Mouse (Mus musculus) heart, embryonic 16.5 days (tissue): ENCODE data around the gene Sh3pxd2a. TPM values are rescaled to one million over a fixed set of nuclear protein-coding genes. Genes with fewer than 3 reads are reported as not detected.
A peak's percentile ranks its signal among the peaks of the same experiment; 100 is the strongest.

Source experiments
- ATAC-seq: fragments of 200-750 bp; cut with Nextera tagmentation; replicated peaks from 2 replicates; pipeline ENCODE4 v1.8.0; 2017; ENCODE audit warnings: moderate number of reproducible peaks; ENCODE audit not compliant: insufficient read depth, low FRiP score; ENCODE audit errors: extremely low read depth
- H3K27ac ChIP-seq: fragments of 300-500 bp; sonication (generic); 2 replicates; pipeline ENCODE4 v1.5.1; 2014; ENCODE audit warnings: mild to moderate bottlenecking, low read length, control low read depth, moderate library complexity
- H3K27me3 ChIP-seq: fragments of 300-500 bp; sonication (generic); 2 replicates; pipeline ENCODE4 v1.6.1; 2014; ENCODE audit warnings: low read length, mixed read lengths; ENCODE audit not compliant: control insufficient read depth, insufficient read depth
- H3K36me3 ChIP-seq: fragments of 300-500 bp; sonication (generic); 2 replicates; pipeline ENCODE4 v1.6.1; 2014; ENCODE audit not compliant: control insufficient read depth, insufficient read depth
- H3K4me1 ChIP-seq: fragments of 300-500 bp; sonication (generic); 2 replicates; pipeline ENCODE4 v1.6.1; 2014; ENCODE audit warnings: low read length, mixed read lengths; ENCODE audit not compliant: control insufficient read depth, insufficient read depth
- H3K4me2 ChIP-seq: fragments of 300-500 bp; sonication (generic); 2 replicates; pipeline ENCODE4 v1.6.1; 2014; ENCODE audit warnings: low read depth, mild to moderate bottlenecking, control low read depth, low read length
- H3K4me3 ChIP-seq: fragments of 300-500 bp; sonication (generic); 2 replicates; pipeline ENCODE4 v1.5.1; 2014; ENCODE audit warnings: mild to moderate bottlenecking, control low read depth, low read length
- H3K9ac ChIP-seq: fragments of 300-500 bp; sonication (generic); 2 replicates; pipeline ENCODE4 v1.6.1; 2014; ENCODE audit warnings: low read length, control low read depth
- H3K9me3 ChIP-seq: fragments of 300-500 bp; sonication (generic); replicated peaks from 2 replicates; pipeline ENCODE4 v1.6.1; 2016; ENCODE audit warnings: low read length; ENCODE audit not compliant: control insufficient read depth
- WGBS: fragments of 180-500 bp; shearing (Covaris S2); extraction: QIAGEN DNeasy Blood & Tissue Kit; methylation state at CpG from one replicate; pipeline ENCODE4 v1.1.7; 2014; 5-methylcytosine and 5-hydroxymethylcytosine counted together
- polyA plus RNA-seq: library from polyadenylated mRNA; unstranded; fragments of >200 nt; fragmentation: Nextera tagmentation; extraction: Ambion mirVana; gene quantifications from 2 replicates; pipeline ENCODE4 v1.2.1, GENCODE M21; 2015

Sh3pxd2a gene
- polyA plus RNA-seq, 1 experiment from 2014 or later: 4.5 TPM

- no peaks in the 10 kb centered on the region for H3K9me3 ChIP-seq
- H3K27me3 ChIP-seq: no peaks in the 10 kb centered on the region
- ATAC-seq: no peak
- WGBS: 88% methylated on average over 7 of the region's 7 CpGs
- peaks cover 10% of the 10 kb centered on the region for H3K4me1 ChIP-seq
- no peak overlapping the region for H3K9ac ChIP-seq
- H3K4me3 ChIP-seq: no peak overlapping the region
- H3K4me2 ChIP-seq: no peak overlapping the region
- H3K36me3 ChIP-seq: no peaks in the 10 kb centered on the region
- no peak overlapping the region for H3K27ac ChIP-seq
Measured at GRCm38 (mm10) chr19:47230082-47230481, 234.1 kb downstream of the Sh3pxd2a start.

GRCm38 (mm10) chr19:47229461-47229860, 234.7 kb downstream of the Sh3pxd2a start:
- Histone ChIP-seq H3K4me1 (peaks cover 10% of the 10 kb centered on the region), H3K4me2 (peak overlapping the region; percentile 68; the same call in 1 of the 2 replicates), H3K4me3 (no peak overlapping the region), H3K36me3 (no peaks in the 10 kb centered on the region), H3K9me3 (no peaks in the 10 kb centered on the region), H3K9ac (no peak overlapping the region), H3K27ac (no peak overlapping the region), H3K27me3 (no peaks in the 10 kb centered on the region)
- 75% methylated on average over 5 of the region's 5 CpGs for WGBS
- no peak for ATAC-seq

GRCm38 (mm10) chr19:47228725-47229252, 235.4 kb downstream of the Sh3pxd2a start:
- Histone ChIP-seq H3K4me2 (peak overlapping the region; percentile 68), H3K9me3 (no peaks in the 10 kb centered on the region), H3K9ac (peak overlapping the region; percentile 61), H3K27ac (no peak overlapping the region), H3K4me3 (peak overlapping the region; percentile 39), H3K36me3 (no peaks in the 10 kb centered on the region), H3K27me3 (no peaks in the 10 kb centered on the region), H3K4me1 (peaks cover 10% of the 10 kb centered on the region)
- peak; percentile 77 for ATAC-seq
- 5% methylated on average over 17 of the region's 17 CpGs for WGBS

GRCm38 (mm10) chr19:47225791-47226190, 238.4 kb downstream of the Sh3pxd2a start:
- no peak overlapping the region for H3K9ac ChIP-seq
- H3K4me2 ChIP-seq: no peak overlapping the region
- H3K9me3 ChIP-seq: no peaks in the 10 kb centered on the region
- ATAC-seq: no peak
- WGBS: 81% methylated on average over 5 of the region's 5 CpGs
- H3K4me3 ChIP-seq: no peak overlapping the region
- no peaks in the 10 kb centered on the region for H3K36me3 ChIP-seq
- H3K27ac ChIP-seq: no peak overlapping the region
- peaks cover 13% of the 10 kb centered on the region for H3K4me1 ChIP-seq
- no peaks in the 10 kb centered on the region for H3K27me3 ChIP-seq

GRCm38 (mm10) chr19:47224743-47225142, 239.5 kb downstream of the Sh3pxd2a start:
- WGBS: 70% methylated on average over 4 of the region's 4 CpGs
- Histone ChIP-seq H3K36me3 (no peaks in the 10 kb centered on the region), H3K9me3 (no peaks in the 10 kb centered on the region), H3K4me3 (no peak overlapping the region), H3K27me3 (no peaks in the 10 kb centered on the region), H3K27ac (no peak overlapping the region), H3K9ac (no peak overlapping the region), H3K4me2 (no peak overlapping the region), H3K4me1 (peaks cover 13% of the 10 kb centered on the region)
- ATAC-seq: no peak

- Histone ChIP-seq H3K4me1 (0 out of 2 replicates have a peak, but pooled peaks cover 2% of the 10 kb centered on the region), H3K4me2 (no peak overlapping the region), H3K27me3 (no peaks in the 10 kb centered on the region), H3K4me3 (no peak overlapping the region), H3K9me3 (no peaks in the 10 kb centered on the region), H3K36me3 (no peaks in the 10 kb centered on the region), H3K9ac (no peak overlapping the region), H3K27ac (no peak overlapping the region)
- ATAC-seq: no peak
- WGBS: 45% methylated on average over 15 of the region's 15 CpGs
Measured at GRCm38 (mm10) chr19:47222841-47223557, 241.2 kb downstream of the Sh3pxd2a start.

GRCm38 (mm10) chr19:47222154-47222840, 241.9 kb downstream of the Sh3pxd2a start:
- no peak for ATAC-seq
- Histone ChIP-seq H3K27ac (no peak overlapping the region), H3K4me2 (no peak overlapping the region), H3K27me3 (no peaks in the 10 kb centered on the region), H3K4me1 (0 out of 2 replicates have a peak, but pooled peaks cover 2% of the 10 kb centered on the region), H3K9me3 (no peaks in the 10 kb centered on the region), H3K36me3 (no peaks in the 10 kb centered on the region), H3K9ac (no peak overlapping the region), H3K4me3 (no peak overlapping the region)
- 76% methylated on average over 8 of the region's 8 CpGs for WGBS

GRCm38 (mm10) chr19:47221500-47222153, 242.6 kb downstream of the Sh3pxd2a start:
- no peaks in the 10 kb centered on the region for H3K9me3 ChIP-seq
- H3K27ac ChIP-seq: no peak overlapping the region
- ATAC-seq: no peak
- no peak overlapping the region for H3K4me2 ChIP-seq
- no peak overlapping the region for H3K4me3 ChIP-seq
- 0 out of 2 replicates have a peak, but pooled peaks cover 2% of the 10 kb centered on the region for H3K4me1 ChIP-seq
- H3K27me3 ChIP-seq: no peaks in the 10 kb centered on the region
- H3K36me3 ChIP-seq: no peaks in the 10 kb centered on the region
- H3K9ac ChIP-seq: no peak overlapping the region
- WGBS: 64% methylated on average over 7 of the region's 7 CpGs
